Mouse (Mus musculus): Measurements from ENCODE around the gene Anapc15-ps. TPM values are rescaled to one million over a fixed set of nuclear protein-coding genes. Genes with fewer than 3 reads are reported as not detected.

The Anapc15-ps gene
- polyA plus RNA-seq (2015; fragmentation: Nextera tagmentation; extraction: Ambion mirVana) = 0.95 TPM in 1 of 2 replicates, not detected in the other

DNA sequence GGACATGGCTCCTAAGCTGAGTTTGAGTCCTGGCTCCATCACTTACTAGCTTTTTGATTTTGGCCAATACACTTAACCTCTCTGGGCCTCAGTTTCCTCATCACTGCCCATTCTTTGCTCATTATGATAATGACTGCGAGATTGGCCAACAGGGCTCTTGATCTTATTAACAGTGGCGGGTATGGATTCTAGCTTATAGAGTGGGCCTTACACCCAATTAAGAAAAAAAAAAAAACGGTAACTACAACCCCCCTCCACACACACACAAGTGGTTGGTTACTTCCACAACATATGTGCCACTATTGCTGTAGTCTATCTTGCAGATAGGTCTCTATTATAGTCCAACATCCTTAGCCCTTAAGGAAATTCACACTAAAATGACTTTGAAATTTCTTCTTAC is at the start of gene Anapc15-ps:
TSS of gene Anapc15-ps (minus strand) at position 101 of the 400 bp plus-strand sequence.
- WGBS = 94% methylated on average over 3 of the region's 3 CpGs

DNA sequence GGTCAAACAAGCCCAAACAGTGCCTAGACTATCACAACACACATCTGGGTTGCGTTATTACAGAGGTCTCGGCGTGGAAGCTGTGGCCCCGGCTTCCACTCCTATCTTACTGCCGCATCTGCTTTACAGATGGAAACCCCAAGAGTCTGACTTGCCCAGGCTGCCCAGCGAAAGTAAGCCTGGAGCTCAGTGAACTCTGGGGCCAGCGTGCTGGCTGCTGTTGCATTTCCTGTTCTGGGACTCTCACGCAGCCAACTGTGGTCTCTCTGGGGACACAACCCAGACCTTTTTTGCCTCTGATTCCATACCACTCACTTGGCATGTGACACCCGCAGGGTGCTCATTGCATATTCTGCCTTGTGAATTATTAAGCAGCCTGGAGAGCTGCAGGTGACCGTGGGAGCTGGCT is 49.0 kb upstream of the Anapc15-ps start:
- Histone ChIP-seq H3K4me1 (ENCODE audit: control insufficient read depth, insufficient read depth, low read depth, low read length) (0 out of 2 replicates have a peak, but pooled peaks cover 2% of the 10 kb centered on the region), H3K4me3 (ENCODE audit: low read length) (no peak overlapping the region), H3K27ac (ENCODE audit: low read depth, low read length) (no peak overlapping the region), H3K36me3 (ENCODE audit: control insufficient read depth, insufficient read depth, low read length) (no peaks in the 10 kb centered on the region), H3K27me3 (replicated peaks; ENCODE audit: control insufficient read depth, insufficient read depth, low read length) (no peaks in the 10 kb centered on the region), H3K9ac (ENCODE audit: low read depth, low read length) (no peak overlapping the region), H3K4me2 (ENCODE audit: low read length) (no peak overlapping the region), H3K9me3 (ENCODE audit: control insufficient read depth, low read length) (no peaks in the 10 kb centered on the region)
- WGBS = 77% methylated on average over 10 of the region's 10 CpGs
- ATAC-seq = no peak

More for the DNA sequence above, at the start of gene Anapc15-ps:
- H3K4me1 ChIP-seq (ENCODE audit: control insufficient read depth, insufficient read depth, low read depth, low read length) = no peaks in the 10 kb centered on the region
- no peak within 1 kb of the TSS for H3K4me2 ChIP-seq (ENCODE audit: low read length)
- H3K4me3 ChIP-seq (ENCODE audit: low read length) = no peak within 1 kb of the TSS
- H3K9ac ChIP-seq (ENCODE audit: low read depth, low read length) = no peak within 1 kb of the TSS
- ATAC-seq = no peak
- no peak within 1 kb of the TSS for H3K27ac ChIP-seq (ENCODE audit: low read depth, low read length)
- H3K27me3 ChIP-seq (replicated peaks; ENCODE audit: control insufficient read depth, insufficient read depth, low read length) = no peaks in the 10 kb centered on the region
- peaks cover 3% of the 10 kb centered on the region; the same call in 1 of the 2 replicates for H3K9me3 ChIP-seq (ENCODE audit: control insufficient read depth, low read length)
- no peaks in the 10 kb centered on the region for H3K36me3 ChIP-seq (ENCODE audit: control insufficient read depth, insufficient read depth, low read length)

DNA sequence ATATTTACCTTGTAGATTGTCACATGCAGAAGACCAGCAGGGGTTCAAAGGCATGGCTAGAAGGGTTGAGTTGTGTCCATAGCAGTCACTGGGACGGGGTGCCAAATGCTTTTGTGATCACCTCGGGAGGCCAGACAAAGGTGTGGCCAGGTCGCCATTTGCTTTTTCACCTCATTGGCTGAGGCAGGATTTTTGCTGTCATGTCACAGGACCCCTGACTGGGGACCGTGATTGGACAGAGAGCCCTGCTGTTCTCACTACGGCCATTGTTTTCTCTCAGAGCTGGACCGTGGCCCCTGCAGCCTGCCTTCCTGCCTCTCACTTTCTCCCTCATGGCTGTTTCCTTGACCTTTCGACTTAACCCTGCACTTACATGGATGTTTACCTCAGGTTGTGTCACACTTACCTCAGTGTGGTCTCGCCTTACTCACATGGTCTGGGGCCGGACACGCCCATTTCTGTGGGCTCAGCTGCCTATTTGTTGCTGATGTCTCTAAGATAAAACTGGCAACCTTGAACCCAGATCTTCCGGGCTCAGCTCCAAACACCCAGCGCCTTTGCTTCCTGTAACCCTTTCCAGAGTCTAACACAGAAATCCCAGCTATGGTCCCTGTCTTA is 47.0 kb upstream of the Anapc15-ps start:
- 78% methylated on average over 12 of the region's 12 CpGs for WGBS
- no peak for ATAC-seq
- H3K4me2 ChIP-seq (ENCODE audit: low read length) = no peak overlapping the region

DNA sequence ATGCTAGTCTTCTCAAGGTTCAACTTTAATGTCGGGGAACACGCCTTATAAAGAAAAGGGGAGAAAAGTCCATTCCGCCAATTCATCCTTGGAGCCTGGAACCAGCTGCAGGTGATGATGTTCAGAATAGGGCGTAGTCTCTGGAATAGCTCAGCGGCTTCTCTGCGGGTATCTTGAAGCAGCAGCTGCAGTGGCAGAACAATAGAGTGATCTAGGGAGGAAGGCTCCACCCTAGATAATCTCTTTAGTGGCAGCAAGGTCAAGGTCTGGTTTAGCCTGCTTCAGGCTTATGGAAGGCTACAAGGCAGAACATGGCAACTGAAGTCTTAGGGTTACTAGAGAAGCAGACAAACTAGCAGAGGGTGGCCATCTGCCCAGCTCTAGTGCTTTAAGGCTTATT is 46.2 kb upstream of the Anapc15-ps start:
- Histone ChIP-seq H3K4me1 (ENCODE audit: control insufficient read depth, insufficient read depth, low read depth, low read length) (no peaks in the 10 kb centered on the region), H3K9ac (ENCODE audit: low read depth, low read length) (no peak overlapping the region), H3K36me3 (ENCODE audit: control insufficient read depth, insufficient read depth, low read length) (no peaks in the 10 kb centered on the region), H3K9me3 (ENCODE audit: control insufficient read depth, low read length) (no peaks in the 10 kb centered on the region), H3K4me2 (ENCODE audit: low read length) (no peak overlapping the region), H3K27ac (ENCODE audit: low read depth, low read length) (no peak overlapping the region), H3K27me3 (replicated peaks; ENCODE audit: control insufficient read depth, insufficient read depth, low read length) (no peaks in the 10 kb centered on the region), H3K4me3 (ENCODE audit: low read length) (no peak overlapping the region)
- no peak for ATAC-seq
- WGBS = 95% methylated on average over 6 of the region's 6 CpGs

More for the DNA sequence above, 47.0 kb upstream of the Anapc15-ps start:
- Histone ChIP-seq H3K4me1 (ENCODE audit: control insufficient read depth, insufficient read depth, low read depth, low read length) (no peaks in the 10 kb centered on the region), H3K9me3 (ENCODE audit: control insufficient read depth, low read length) (no peaks in the 10 kb centered on the region), H3K4me3 (ENCODE audit: low read length) (no peak overlapping the region), H3K27ac (ENCODE audit: low read depth, low read length) (no peak overlapping the region), H3K9ac (ENCODE audit: low read depth, low read length) (no peak overlapping the region), H3K27me3 (replicated peaks; ENCODE audit: control insufficient read depth, insufficient read depth, low read length) (no peaks in the 10 kb centered on the region), H3K36me3 (ENCODE audit: control insufficient read depth, insufficient read depth, low read length) (no peaks in the 10 kb centered on the region)

DNA sequence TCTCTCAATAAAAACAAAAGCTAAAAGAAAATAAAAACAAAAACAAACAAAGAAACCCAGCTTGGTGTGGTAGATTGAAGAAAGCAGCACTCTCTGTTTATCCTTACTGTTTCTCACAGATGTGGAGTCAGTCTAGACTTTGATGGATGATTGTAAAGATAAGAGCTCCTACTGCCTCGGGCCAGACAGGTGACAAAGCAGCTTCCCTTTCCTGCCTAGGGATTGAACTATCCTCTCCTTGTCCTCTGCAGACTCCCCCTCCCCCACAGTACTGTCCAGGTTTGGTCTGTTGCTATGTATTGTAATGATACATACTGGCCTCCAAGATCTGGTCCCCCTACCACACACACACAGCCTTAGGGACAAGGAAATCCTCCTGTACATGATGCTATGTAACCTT is 45.5 kb upstream of the Anapc15-ps start:
- Histone ChIP-seq H3K4me3 (ENCODE audit: low read length) (no peak overlapping the region), H3K27me3 (replicated peaks; ENCODE audit: control insufficient read depth, insufficient read depth, low read length) (no peaks in the 10 kb centered on the region), H3K36me3 (ENCODE audit: control insufficient read depth, insufficient read depth, low read length) (no peaks in the 10 kb centered on the region), H3K4me2 (ENCODE audit: low read length) (no peak overlapping the region), H3K27ac (ENCODE audit: low read depth, low read length) (no peak overlapping the region), H3K4me1 (ENCODE audit: control insufficient read depth, insufficient read depth, low read depth, low read length) (no peaks in the 10 kb centered on the region), H3K9ac (ENCODE audit: low read depth, low read length) (no peak overlapping the region), H3K9me3 (ENCODE audit: control insufficient read depth, low read length) (no peaks in the 10 kb centered on the region)
- 61% methylated on average over 1 of the region's 1 CpGs for WGBS
- ATAC-seq = no peak

DNA sequence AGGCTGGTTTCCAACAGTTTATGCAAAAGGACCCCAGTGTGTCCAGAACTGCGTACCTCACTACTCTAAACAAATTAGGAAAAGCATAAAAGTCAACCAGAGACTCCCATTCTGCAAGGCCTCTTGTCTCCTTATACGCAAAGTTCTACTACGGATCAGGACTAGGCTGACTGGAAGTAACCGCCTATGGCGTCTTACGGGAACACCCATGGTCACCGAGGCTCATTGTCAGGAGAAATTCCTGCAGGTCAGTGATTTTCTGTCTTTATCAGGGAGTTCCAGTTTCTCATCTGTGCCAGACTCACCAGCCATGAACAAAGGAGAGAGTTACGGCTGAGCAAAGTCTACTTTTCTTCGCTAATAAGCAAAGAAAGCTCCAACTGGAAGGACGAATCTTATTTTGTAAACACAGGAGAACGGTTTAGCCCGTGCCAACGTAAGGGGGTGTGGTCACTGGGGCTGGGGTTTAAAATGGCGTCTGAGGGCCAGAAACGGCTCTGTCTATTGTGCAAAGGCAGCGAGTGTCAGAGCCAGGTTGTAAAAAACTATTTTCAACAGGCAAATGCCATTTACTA is 43.9 kb upstream of the Anapc15-ps start:
- Histone ChIP-seq H3K4me2 (ENCODE audit: low read length) (no peak overlapping the region), H3K4me1 (ENCODE audit: control insufficient read depth, insufficient read depth, low read depth, low read length) (no peaks in the 10 kb centered on the region), H3K9ac (ENCODE audit: low read depth, low read length) (no peak overlapping the region), H3K4me3 (ENCODE audit: low read length) (no peak overlapping the region), H3K27ac (ENCODE audit: low read depth, low read length) (no peak overlapping the region), H3K27me3 (replicated peaks; ENCODE audit: control insufficient read depth, insufficient read depth, low read length) (no peaks in the 10 kb centered on the region), H3K9me3 (ENCODE audit: control insufficient read depth, low read length) (no peaks in the 10 kb centered on the region), H3K36me3 (ENCODE audit: control insufficient read depth, insufficient read depth, low read length) (no peaks in the 10 kb centered on the region)
- ATAC-seq = no peak
- WGBS = 77% methylated on average over 16 of the region's 16 CpGs

DNA sequence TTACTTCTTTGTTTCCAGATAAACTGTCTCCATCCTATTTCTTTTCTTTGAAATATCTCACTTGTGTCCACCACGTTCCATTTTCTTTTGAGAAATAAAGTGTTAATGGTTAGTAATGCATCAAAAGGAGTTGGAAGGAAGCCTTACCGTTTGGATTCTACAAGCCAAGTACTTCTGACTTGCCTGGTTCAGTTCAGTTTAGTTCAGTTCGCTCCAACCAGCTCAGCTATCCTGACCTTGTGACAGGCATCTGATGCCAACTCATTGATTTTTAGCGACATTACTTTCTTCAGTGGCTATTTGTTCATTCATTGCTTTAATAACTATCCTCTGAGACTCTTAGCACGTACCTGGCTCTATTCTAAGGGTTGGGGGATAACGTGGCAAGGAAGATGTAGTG is 42.4 kb upstream of the Anapc15-ps start:
- no peaks in the 10 kb centered on the region for H3K27me3 ChIP-seq (replicated peaks; ENCODE audit: control insufficient read depth, insufficient read depth, low read length)
- 66% methylated on average over 6 of the region's 6 CpGs for WGBS
- no peak for ATAC-seq
- H3K27ac ChIP-seq (ENCODE audit: low read depth, low read length) = no peak overlapping the region
- H3K4me1 ChIP-seq (ENCODE audit: control insufficient read depth, insufficient read depth, low read depth, low read length) = no peaks in the 10 kb centered on the region
- H3K9me3 ChIP-seq (ENCODE audit: control insufficient read depth, low read length) = no peaks in the 10 kb centered on the region
- no peak overlapping the region for H3K9ac ChIP-seq (ENCODE audit: low read depth, low read length)
- no peaks in the 10 kb centered on the region for H3K36me3 ChIP-seq (ENCODE audit: control insufficient read depth, insufficient read depth, low read length)
- H3K4me3 ChIP-seq (ENCODE audit: low read length) = no peak overlapping the region
- H3K4me2 ChIP-seq (ENCODE audit: low read length) = no peak overlapping the region

DNA sequence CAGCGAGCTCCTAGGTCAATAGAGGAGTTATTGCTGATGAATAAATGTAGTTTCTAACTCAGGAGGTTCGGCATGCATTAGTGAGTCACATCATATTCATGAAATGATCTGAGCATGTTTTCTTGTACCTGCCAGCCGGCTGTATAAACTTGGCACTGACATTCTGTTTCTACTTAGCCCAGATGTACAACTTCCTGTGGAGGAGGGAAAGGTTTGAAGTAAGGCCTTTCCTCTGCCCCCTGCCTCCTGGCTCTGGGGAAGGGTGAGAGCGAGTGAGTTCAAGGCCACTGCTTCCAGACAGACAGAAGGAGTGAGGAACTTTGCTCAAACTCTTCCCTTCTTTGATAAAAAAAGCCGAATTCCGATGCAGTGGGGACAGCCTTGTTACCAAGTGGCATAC is 39.0 kb upstream of the Anapc15-ps start:
- no peak for ATAC-seq
- no peaks in the 10 kb centered on the region for H3K4me1 ChIP-seq (ENCODE audit: control insufficient read depth, insufficient read depth, low read depth, low read length)
- no peak overlapping the region for H3K27ac ChIP-seq (ENCODE audit: low read depth, low read length)
- no peak overlapping the region for H3K4me3 ChIP-seq (ENCODE audit: low read length)
- H3K27me3 ChIP-seq (replicated peaks; ENCODE audit: control insufficient read depth, insufficient read depth, low read length) = no peaks in the 10 kb centered on the region
- no peak overlapping the region for H3K9ac ChIP-seq (ENCODE audit: low read depth, low read length)
- no peaks in the 10 kb centered on the region for H3K9me3 ChIP-seq (ENCODE audit: control insufficient read depth, low read length)
- WGBS = 82% methylated on average over 6 of the region's 6 CpGs
- no peaks in the 10 kb centered on the region for H3K36me3 ChIP-seq (ENCODE audit: control insufficient read depth, insufficient read depth, low read length)
- H3K4me2 ChIP-seq (ENCODE audit: low read length) = no peak overlapping the region

DNA sequence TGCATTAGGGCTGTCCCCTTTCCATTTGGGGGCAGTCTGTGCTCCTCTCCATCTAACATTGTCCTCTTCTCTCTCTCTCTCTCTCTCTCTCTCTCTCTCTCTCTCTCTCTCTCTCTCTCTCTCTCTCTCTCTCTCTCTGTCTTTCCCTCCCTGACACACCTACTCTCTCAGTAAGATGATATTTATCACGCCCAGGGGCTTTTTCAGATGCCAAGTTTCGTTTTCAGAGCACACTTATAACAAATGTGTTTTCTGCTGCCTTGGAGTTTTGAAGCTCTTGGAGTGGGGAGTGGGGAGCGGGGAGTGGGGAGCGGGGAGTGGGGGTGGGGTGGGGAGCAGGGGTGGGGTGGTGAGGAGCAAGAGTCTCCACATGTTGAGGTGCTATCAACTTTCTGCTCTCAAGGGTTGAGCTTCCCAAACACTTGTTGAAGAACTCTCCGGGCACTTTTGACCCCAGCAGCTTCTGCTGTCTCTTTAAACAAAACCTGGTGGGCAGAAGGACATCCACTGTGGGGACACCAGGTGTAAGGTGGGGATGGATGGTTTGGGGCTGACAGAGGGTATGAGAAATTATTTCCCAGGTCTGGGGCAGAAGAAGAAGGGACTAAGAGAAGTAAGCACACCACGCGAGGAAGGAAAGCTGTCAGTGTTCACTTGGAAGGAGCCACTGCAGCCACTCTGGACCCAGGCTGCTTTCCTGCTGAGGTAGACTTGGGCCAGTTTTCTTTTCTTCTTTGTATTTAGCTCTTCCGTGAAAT is 36.8 kb upstream of the Anapc15-ps start:
- no peaks in the 10 kb centered on the region for H3K4me1 ChIP-seq (ENCODE audit: control insufficient read depth, insufficient read depth, low read depth, low read length)
- WGBS = 67% methylated on average over 8 of the region's 8 CpGs
- H3K36me3 ChIP-seq (ENCODE audit: control insufficient read depth, insufficient read depth, low read length) = no peaks in the 10 kb centered on the region
- no peak overlapping the region for H3K4me3 ChIP-seq (ENCODE audit: low read length)
- H3K4me2 ChIP-seq (ENCODE audit: low read length) = no peak overlapping the region
- H3K27me3 ChIP-seq (replicated peaks; ENCODE audit: control insufficient read depth, insufficient read depth, low read length) = no peaks in the 10 kb centered on the region
- H3K9me3 ChIP-seq (ENCODE audit: control insufficient read depth, low read length) = no peaks in the 10 kb centered on the region
- no peak for ATAC-seq
- no peak overlapping the region for H3K27ac ChIP-seq (ENCODE audit: low read depth, low read length)
- no peak overlapping the region for H3K9ac ChIP-seq (ENCODE audit: low read depth, low read length)

All from hindbrain, embryonic 16.5 days (tissue).